ENCODE assay signal across 12 mouse cellular contexts in genomic region chr12:51058104-51058503, GRCm38 (mm10).
A peak's percentile ranks its signal among the peaks of the same experiment; 100 is the strongest.
DNase-seq lines count a peak whose midpoint lies in the region; ATAC-seq and TF ChIP-seq lines count a peak whose summit lies in the region.
"Had no signal": no experiment of that assay in that cellular context is flagged by ENCODE, and none has a peak within 500 bp of the region (broad histone marks: within the 10 kb centered on the region; RNA-seq: fewer than 3 reads in every experiment).

No protein-coding gene starts in this region.

- peak overlapping the region; percentile 67 for H3K4me2 ChIP-seq in heart, postnatal 0 days (ENCODE audit: low read depth, low read length)
- peak overlapping the region; percentile 38 for H3K4me2 ChIP-seq in lung, embryonic 15.5 days
- peak overlapping the region; percentile 25; the same call in 1 of the 2 replicates for H3K4me2 ChIP-seq in neural tube, embryonic 13.5 days

- 51% methylated on average over 10 of the region's 10 CpGs for WGBS in heart, postnatal 0 days
- 64% methylated on average over 10 of the region's 10 CpGs for WGBS in lung, embryonic 15.5 days
- 65% methylated on average over 10 of the region's 10 CpGs for WGBS in neural tube, embryonic 13.5 days

- TF ChIP-seq CTCF in heart, postnatal 0 days (IDR thresholded peaks at IDR 0.05; ENCODE audit: low read depth): no peak

- H3K36me3 ChIP-seq in heart, postnatal 0 days (replicated peaks; ENCODE audit: control insufficient read depth, insufficient read depth, low read length): no peaks in the 10 kb centered on the region
- H3K36me3 ChIP-seq in lung, embryonic 15.5 days: no peaks in the 10 kb centered on the region
- H3K36me3 ChIP-seq in neural tube, embryonic 13.5 days: no peaks in the 10 kb centered on the region
- H3K36me3 ChIP-seq: midbrain, embryonic 15.5 days had no signal

- intact Hi-C loops in heart, postnatal 10 days (cut with DNase I): no loop called here

- peak; percentile 36; the same call in 1 of the 2 replicates for ATAC-seq in cerebellum, adult (ENCODE audit: insufficient number of reproducible peaks, low FRiP score, low TSS enrichment)
- no peak for ATAC-seq in heart, postnatal 0 days (ENCODE audit: insufficient read depth, low read depth)
- no peak for ATAC-seq in lung, embryonic 15.5 days (ENCODE audit: borderline replicate concordance, extremely low read depth, low FRiP score, low TSS enrichment)
- ATAC-seq in neural tube, embryonic 13.5 days (ENCODE audit: low read depth): no peak
- ATAC-seq: midbrain, embryonic 15.5 days had no signal

- DNase-seq in cerebellum, adult 9-11 months: no peak
- DNase-seq in heart, postnatal 0 days (ENCODE audit: low spot score): no peak
- no peak for DNase-seq in heart, postnatal 10 days
- no peak for DNase-seq in lung, adult 18-20 months
- no peak for DNase-seq in adrenal gland, adult 2 months
- DNase-seq: cerebellum, adult 8-10 months; lung, adult 2 months; thymus, postnatal 36 days had no signal

- no peaks in the 10 kb centered on the region for H3K27me3 ChIP-seq in heart, postnatal 0 days (ENCODE audit: control insufficient read depth, insufficient read depth, low read length)
- H3K27me3 ChIP-seq in lung, embryonic 15.5 days: no peaks in the 10 kb centered on the region
- H3K27me3 ChIP-seq in neural tube, embryonic 13.5 days: no peaks in the 10 kb centered on the region
- H3K27me3 ChIP-seq: midbrain, embryonic 15.5 days had no signal

- no peaks in the 10 kb centered on the region for H3K9me3 ChIP-seq in heart, postnatal 0 days (replicated peaks; ENCODE audit: control insufficient read depth, low read length)
- no peaks in the 10 kb centered on the region for H3K9me3 ChIP-seq in lung, embryonic 15.5 days
- H3K9me3 ChIP-seq in neural tube, embryonic 13.5 days: no peaks in the 10 kb centered on the region
- H3K9me3 ChIP-seq: midbrain, embryonic 15.5 days had no signal

- H3K4me1 ChIP-seq in heart, postnatal 0 days (ENCODE audit: control insufficient read depth, insufficient read depth): no peaks in the 10 kb centered on the region
- H3K4me1 ChIP-seq in lung, embryonic 15.5 days: no peaks in the 10 kb centered on the region
- no peaks in the 10 kb centered on the region for H3K4me1 ChIP-seq in neural tube, embryonic 13.5 days (replicated peaks)

- H3K4me3 ChIP-seq in heart, postnatal 0 days (ENCODE audit: low read depth, low read length): peak overlapping the region; percentile 34; the same call in 1 of the 2 replicates
- no peak overlapping the region for H3K4me3 ChIP-seq in lung, embryonic 15.5 days
- H3K4me3 ChIP-seq in neural tube, embryonic 13.5 days: no peak overlapping the region
- H3K4me3 ChIP-seq: midbrain, embryonic 15.5 days had no signal

- H3K27ac ChIP-seq in heart, postnatal 0 days (ENCODE audit: low read depth): peak overlapping the region; percentile 49; the same call in 1 of the 2 replicates
- H3K27ac ChIP-seq in lung, embryonic 15.5 days: no peak overlapping the region
- H3K27ac ChIP-seq in neural tube, embryonic 13.5 days (replicated peaks): no peak overlapping the region
- H3K27ac ChIP-seq: midbrain, embryonic 15.5 days had no signal

- peak overlapping the region; percentile 24; the same call in 1 of the 2 replicates for H3K9ac ChIP-seq in heart, postnatal 0 days (replicated peaks; ENCODE audit: low read depth, low read length)
- no peak overlapping the region for H3K9ac ChIP-seq in lung, embryonic 15.5 days
- no peak overlapping the region for H3K9ac ChIP-seq in neural tube, embryonic 13.5 days
- H3K9ac ChIP-seq: midbrain, embryonic 15.5 days had no signal

- no peak for TF ChIP-seq EP300 in heart, postnatal 0 days (IDR thresholded peaks at IDR 0.05; ENCODE audit: low read depth)
